Mouse (Mus musculus) olfactory bulb, adult 2 months (tissue): ENCODE results near the gene Pskh1. TPM values are rescaled to one million over a fixed set of nuclear protein-coding genes. Genes with fewer than 3 reads are reported as not detected.

Experiments used
- H3K27ac ChIP-seq: fragments of 200-500 bp; 2 replicates; pipeline ENCODE4 v1.5.1; 2012; ENCODE audit warnings: low read depth, low read length; ENCODE audit not compliant: insufficient read depth
- H3K4me1 ChIP-seq: fragments of 200-500 bp; 2 replicates; pipeline ENCODE4 v1.6.1; 2012; ENCODE audit warnings: low read length; ENCODE audit not compliant: control insufficient read depth, insufficient read depth
- H3K4me3 ChIP-seq: fragments of 200-500 bp; 2 replicates; pipeline ENCODE4 v1.5.1; 2012; ENCODE audit warnings: mild to moderate bottlenecking, low read depth, low read length, moderate library complexity; ENCODE audit not compliant: insufficient read depth
- CTCF ChIP-seq: fragments of 200-500 bp; IDR thresholded peaks from 2 replicates; pipeline ENCODE4 v1.5.1; 2012; ENCODE audit warnings: low read depth, mild to moderate bottlenecking, low read length, moderate library complexity; ENCODE audit not compliant: insufficient read depth
- POLR2A ChIP-seq: fragments of 200-500 bp; IDR thresholded peaks from 2 replicates; pipeline ENCODE4 v1.6.1; 2012; ENCODE audit warnings: mild to moderate bottlenecking, low read depth, low read length, moderate library complexity; ENCODE audit not compliant: insufficient read depth
- WGBS: fragments of 180-500 bp; shearing (Covaris S2); methylation state at CpG from one replicate; pipeline ENCODE4 v1.1.7; 2018; 5-methylcytosine and 5-hydroxymethylcytosine counted together
- polyA plus RNA-seq: library from polyadenylated mRNA; stranded (reverse); fragments of >200 nt; gene quantifications from 2 replicates; pipeline ENCODE4 v1.2.4, GENCODE M21; 2012; ENCODE audit warnings: low replicate concordance; ENCODE audit not compliant: missing spikeins, insufficient read depth, insufficient read length

Gene Pskh1
- polyA plus RNA-seq, 1 experiment: not detected

DNA sequence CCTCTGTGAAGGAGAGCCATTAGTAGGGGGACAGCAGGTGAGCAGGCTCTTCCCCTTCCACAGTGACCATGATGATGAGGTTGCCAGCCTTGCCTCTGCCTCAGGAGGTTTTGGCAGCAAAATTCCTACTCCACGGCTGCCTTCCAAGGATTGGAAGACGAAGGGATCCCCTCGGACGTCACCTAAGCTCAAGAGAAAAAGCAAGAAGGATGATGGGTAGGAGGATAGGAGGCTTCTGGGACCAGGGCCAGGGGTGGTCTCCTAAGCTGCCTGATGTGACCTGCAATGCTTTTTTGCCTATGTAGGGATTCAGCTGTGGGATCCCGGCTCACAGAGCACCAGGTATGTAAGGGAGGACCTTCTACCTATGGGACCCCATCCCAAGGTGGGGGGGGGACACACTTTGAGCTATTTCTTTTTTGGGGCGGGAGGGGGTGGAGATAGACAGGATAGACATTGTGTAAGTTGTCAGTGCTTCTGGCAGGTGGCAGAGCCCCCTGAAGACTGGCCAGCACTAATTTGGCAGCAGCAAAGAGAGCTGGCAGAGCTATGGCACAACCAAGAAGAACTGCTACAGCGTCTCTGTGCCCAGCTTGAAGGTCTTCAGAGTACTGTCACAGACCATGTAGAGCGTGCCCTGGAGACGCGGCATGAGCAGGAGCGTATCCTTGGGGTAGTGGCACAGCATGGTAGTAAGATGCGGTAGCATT lies 10.3 kb upstream of the Pskh1 start:
- no peak overlapping the region for H3K4me3 ChIP-seq
- H3K4me1 ChIP-seq: peaks cover 12% of the 10 kb centered on the region
- WGBS: 72% methylated on average over 12 of the region's 12 CpGs
- TF ChIP-seq CTCF: no peak
- TF ChIP-seq POLR2A: no peak
- H3K27ac ChIP-seq: no peak overlapping the region

DNA sequence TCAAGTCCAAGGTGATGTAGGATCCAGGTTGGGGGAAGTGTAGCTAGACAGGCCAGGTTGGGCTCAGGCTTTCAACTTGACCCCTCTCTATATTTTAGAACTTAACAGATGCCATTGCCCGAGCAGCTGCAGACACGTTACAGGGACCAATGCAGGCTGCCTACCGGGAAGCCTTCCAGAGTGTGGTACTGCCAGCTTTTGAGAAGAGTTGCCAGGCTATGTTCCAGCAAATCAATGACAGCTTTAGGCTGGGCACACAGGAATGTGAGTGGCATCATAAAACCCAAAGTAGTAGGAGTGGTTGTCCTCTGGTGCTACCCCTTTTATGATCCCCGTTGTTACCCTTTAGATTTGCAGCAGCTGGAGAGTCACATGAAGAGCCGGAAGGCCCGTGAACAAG lies 9.4 kb upstream of the Pskh1 start:
- Histone ChIP-seq H3K4me3 (no peak overlapping the region), H3K4me1 (peaks cover 12% of the 10 kb centered on the region), H3K27ac (no peak overlapping the region)
- TF ChIP-seq CTCF: no peak
- TF ChIP-seq POLR2A: no peak
- WGBS: 54% methylated on average over 6 of the region's 6 CpGs

DNA sequence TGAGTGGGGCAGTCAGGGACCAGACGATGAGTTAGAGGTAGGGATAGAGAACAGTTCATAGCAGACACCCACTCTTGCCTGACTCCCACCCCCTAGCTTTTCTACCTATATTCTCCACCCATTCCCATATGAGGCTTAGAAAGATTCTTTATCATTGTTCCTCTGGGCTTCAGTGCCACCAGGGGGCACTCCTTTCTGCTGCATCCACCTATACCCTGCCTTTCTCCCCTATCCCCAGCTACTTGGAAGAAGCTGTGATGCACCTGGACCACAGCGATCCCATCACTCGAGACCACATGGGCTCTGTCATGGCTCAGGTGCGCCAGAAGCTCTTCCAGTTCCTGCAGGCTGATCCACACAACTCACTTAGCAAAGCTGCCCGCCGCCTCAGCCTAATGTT lies 7.8 kb upstream of the Pskh1 start:
- WGBS: 77% methylated on average over 6 of the region's 6 CpGs
- H3K27ac ChIP-seq: no peak overlapping the region
- no peak overlapping the region for H3K4me3 ChIP-seq
- no peak for TF ChIP-seq CTCF
- TF ChIP-seq POLR2A: no peak
- peaks cover 12% of the 10 kb centered on the region for H3K4me1 ChIP-seq

DNA sequence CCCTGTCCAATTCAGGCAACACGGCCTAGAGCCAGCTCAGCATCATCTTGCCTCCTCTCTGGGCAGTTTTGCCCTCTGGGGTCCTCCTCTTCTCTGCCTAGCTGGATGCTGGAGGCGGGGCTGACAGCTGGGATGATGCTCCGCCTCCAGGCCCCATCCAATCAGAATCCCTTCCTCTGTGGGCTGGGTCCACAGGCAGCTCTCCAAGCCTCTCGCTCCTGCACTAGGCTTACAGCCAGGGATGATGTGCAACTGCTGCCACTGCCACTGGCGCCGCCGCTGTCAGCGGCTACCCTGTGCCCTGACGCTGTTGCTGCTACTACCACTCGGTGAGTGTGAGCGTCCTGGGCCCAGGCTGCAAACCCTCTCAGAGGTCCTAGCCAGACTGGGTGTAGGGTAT lies 6.9 kb upstream of the Pskh1 start, which contains the start of gene Nrn1l:
Gene Nrn1l, plus strand, starts transcription at position 229 of the 400 bp plus-strand sequence.
- Histone ChIP-seq H3K4me3 (peak within 1 kb of the TSS; percentile 7; the same call in 1 of the 2 replicates), H3K27ac (no peak within 1 kb of the TSS), H3K4me1 (peaks cover 12% of the 10 kb centered on the region)
- TF ChIP-seq POLR2A (no peak), CTCF (no peak)
- 13% methylated on average over 11 of the region's 11 CpGs for WGBS

GRCm38 (mm10) chr8:105897801-105898480 lies 2.3 kb upstream of the Pskh1 start:
- Histone ChIP-seq H3K27ac (no peak overlapping the region), H3K4me1 (peaks cover 12% of the 10 kb centered on the region), H3K4me3 (no peak overlapping the region)
- 77% methylated on average over 9 of the region's 9 CpGs for WGBS
- TF ChIP-seq POLR2A: no peak
- no peak for TF ChIP-seq CTCF

- H3K4me3 ChIP-seq: peak overlapping the region; percentile 97
- H3K4me1 ChIP-seq: no peaks in the 10 kb centered on the region; the same call in 1 of the 2 replicates
- 28% methylated on average over 16 of the region's 16 CpGs for WGBS
- H3K27ac ChIP-seq: 0 out of 2 replicates have a peak overlapping the region, but pooled peaks have one; percentile 85
- TF ChIP-seq POLR2A: no peak
- no peak for TF ChIP-seq CTCF
Measured at GRCm38 (mm10) chr8:105900941-105901616, 838 bp downstream of the Pskh1 start.

DNA sequence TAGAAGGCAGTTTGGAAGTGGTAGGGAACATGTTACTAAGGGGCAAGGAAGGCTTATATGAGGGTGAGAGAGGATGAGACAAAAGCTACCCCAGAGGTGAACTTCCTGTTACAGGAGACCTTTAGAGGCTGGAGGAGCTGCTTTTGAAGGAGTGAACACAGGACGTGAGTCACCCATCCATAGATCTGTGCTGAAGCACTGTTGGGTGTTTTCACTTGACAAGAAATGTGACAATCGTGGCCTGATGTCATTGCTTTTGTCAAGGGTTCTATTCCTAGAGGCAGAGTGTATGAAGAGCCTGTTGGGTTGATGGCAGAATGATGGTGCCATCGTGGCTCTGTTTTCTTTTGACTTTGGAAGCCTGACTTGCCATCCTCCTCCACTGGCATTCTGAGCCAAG lies 19.1 kb downstream of the Pskh1 start:
- 69% methylated on average over 3 of the region's 3 CpGs for WGBS
- H3K4me1 ChIP-seq: peaks cover 11% of the 10 kb centered on the region
- TF ChIP-seq CTCF (no peak), POLR2A (no peak)
- H3K4me3 ChIP-seq: no peak overlapping the region
- no peak overlapping the region for H3K27ac ChIP-seq

- H3K27ac ChIP-seq: no peak overlapping the region
- TF ChIP-seq CTCF (no peak), POLR2A (no peak)
- H3K4me3 ChIP-seq: no peak overlapping the region
- 56% methylated on average over 3 of the region's 3 CpGs for WGBS
- H3K4me1 ChIP-seq: peaks cover 9% of the 10 kb centered on the region
Measured at GRCm38 (mm10) chr8:105925123-105925522, 24.9 kb downstream of the Pskh1 start.

DNA sequence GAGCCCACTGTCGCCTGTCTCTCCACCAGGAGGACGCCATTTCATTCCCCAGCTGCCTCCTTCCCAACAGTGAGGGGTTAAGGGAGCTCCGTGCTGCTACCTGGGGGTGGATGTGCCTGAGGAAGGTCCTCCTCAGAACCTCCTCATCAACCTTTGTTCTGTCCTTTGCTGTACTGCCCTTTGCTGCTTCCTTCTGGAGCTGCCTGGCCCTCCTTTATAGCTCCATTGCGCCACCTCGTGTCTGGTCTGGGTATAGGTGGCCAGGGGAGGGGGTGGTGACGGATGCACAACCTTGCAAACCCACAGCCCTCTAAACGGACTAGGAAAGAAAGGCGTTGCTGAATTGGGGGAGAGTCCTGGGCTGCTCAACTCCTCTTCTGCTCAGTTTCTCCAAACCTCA lies 30.4 kb downstream of the Pskh1 start:
- H3K4me3 ChIP-seq: no peak overlapping the region
- TF ChIP-seq POLR2A (no peak), CTCF (peak; percentile 83)
- peaks cover 8% of the 10 kb centered on the region for H3K4me1 ChIP-seq
- 14% methylated on average over 8 of the region's 8 CpGs for WGBS
- H3K27ac ChIP-seq: no peak overlapping the region
